Mouse (Mus musculus): ENCODE data around the gene Gja6. TPM values are rescaled to one million over a fixed set of nuclear protein-coding genes. Genes with fewer than 3 reads are reported as not detected.

Gene Gja6
- polyA plus RNA-seq (2015; fragmentation: Nextera tagmentation; extraction: Ambion mirVana) = 0.47 and 0.81 TPM in 2 replicates

GRCm38 (mm10) chrX:160906952-160907351 is at the start of gene Gja6:
Gja6 (minus strand) TSS chrX:160907052.

Other genes starting within 250 kb of the Gja6 start
- not detected in 2 replicates for gene Ppef1, start 171.3 kb downstream of the Gja6 start, polyA plus RNA-seq (2015; fragmentation: Nextera tagmentation; extraction: Ambion mirVana)
- 0.02 TPM in 1 of 2 replicates, not detected in the other for gene Rs1, start 139.0 kb downstream of the Gja6 start, polyA plus RNA-seq (2015; fragmentation: Nextera tagmentation; extraction: Ambion mirVana)
- 0.57 and 0.87 TPM in 2 replicates for gene Cdkl5, start 87.7 kb upstream of the Gja6 start, polyA plus RNA-seq (2015; fragmentation: Nextera tagmentation; extraction: Ambion mirVana)
- 0.87 and 1.0 TPM in 2 replicates for gene Scml2, start 210.1 kb upstream of the Gja6 start, polyA plus RNA-seq (2015; fragmentation: Nextera tagmentation; extraction: Ambion mirVana)

Measured in spleen, postnatal 0 days (tissue).